Mouse (Mus musculus) hindbrain, embryonic 13.5 days (tissue): ENCODE measurements around the gene AU040320. TPM values are rescaled to one million over a fixed set of nuclear protein-coding genes. Genes with fewer than 3 reads are reported as not detected.

Experiments used
- ATAC-seq: fragments of 200-750 bp; cut with Nextera tagmentation; 2 replicates; pipeline ENCODE4 v1.8.0; 2017; ENCODE audit warnings: moderate TSS enrichment; ENCODE audit not compliant: low FRiP score
- H3K27ac ChIP-seq: fragments of 300-500 bp; sonication (generic); 2 replicates; pipeline ENCODE4 v1.5.1; 2015; ENCODE audit warnings: inconsistent platforms, mild to moderate bottlenecking, moderate library complexity
- H3K27me3 ChIP-seq: fragments of 300-500 bp; sonication (generic); 2 replicates; pipeline ENCODE4 v1.6.1; 2015; ENCODE audit warnings: mild to moderate bottlenecking, inconsistent platforms
- H3K36me3 ChIP-seq: fragments of 300-500 bp; sonication (generic); 2 replicates; pipeline ENCODE4 v1.6.1; 2015; ENCODE audit warnings: mild to moderate bottlenecking, inconsistent platforms
- H3K4me1 ChIP-seq: fragments of 300-500 bp; sonication (generic); replicated peaks from 2 replicates; pipeline ENCODE4 v1.6.1; 2015; ENCODE audit warnings: inconsistent platforms
- H3K4me2 ChIP-seq: fragments of 300-500 bp; sonication (generic); 2 replicates; pipeline ENCODE4 v1.6.1; 2015; ENCODE audit warnings: inconsistent platforms, mild to moderate bottlenecking, moderate library complexity
- H3K4me3 ChIP-seq: fragments of 300-500 bp; sonication (generic); 2 replicates; pipeline ENCODE4 v1.5.1; 2015; ENCODE audit warnings: mild to moderate bottlenecking, inconsistent platforms
- H3K9ac ChIP-seq: fragments of 300-500 bp; sonication (generic); 2 replicates; pipeline ENCODE4 v1.6.1; 2015; ENCODE audit warnings: mild to moderate bottlenecking, inconsistent platforms
- H3K9me3 ChIP-seq: fragments of 300-500 bp; sonication (generic); 2 replicates; pipeline ENCODE4 v1.6.1; 2016; ENCODE audit warnings: inconsistent platforms
- WGBS: fragments of 180-500 bp; shearing (Covaris S2); methylation state at CpG from one replicate; pipeline ENCODE4 v1.1.7; 2015; 5-methylcytosine and 5-hydroxymethylcytosine counted together
- polyA plus RNA-seq: library from polyadenylated mRNA; unstranded; fragments of >200 nt; fragmentation: Nextera tagmentation; extraction: Ambion mirVana; gene quantifications from 2 replicates; pipeline ENCODE4 v1.2.1, GENCODE M21; 2015

The AU040320 gene
- polyA plus RNA-seq, 1 experiment from 2014 or later, result 40.3 TPM

DNA sequence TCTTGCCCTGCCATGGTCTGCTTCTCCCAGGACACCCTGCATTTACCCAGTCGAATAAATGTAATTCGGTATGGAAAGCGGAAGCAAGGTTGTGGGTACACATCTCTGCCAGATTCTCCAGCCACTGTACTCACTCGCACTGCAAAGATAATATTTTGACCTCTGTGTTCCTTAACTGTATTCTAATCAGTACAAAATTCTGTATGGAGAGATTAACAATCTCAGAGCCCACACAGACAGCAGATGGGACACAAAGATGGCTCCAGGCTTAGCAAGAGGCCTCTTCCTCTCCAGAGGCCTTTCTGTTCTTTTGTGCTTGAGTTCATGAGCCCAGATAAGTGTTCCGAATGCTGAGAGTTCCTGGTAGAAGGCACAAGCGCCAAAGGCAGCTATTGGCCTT, 20.5 kb downstream of the AU040320 start:
- no peaks in the 10 kb centered on the region for H3K27me3 ChIP-seq
- H3K4me3 ChIP-seq, result no peak overlapping the region
- H3K9ac ChIP-seq, result no peak overlapping the region
- H3K27ac ChIP-seq, result no peak overlapping the region
- WGBS, result 93% methylated on average over 6 of the region's 6 CpGs
- no peaks in the 10 kb centered on the region for H3K9me3 ChIP-seq
- H3K4me1 ChIP-seq, result peaks cover 12% of the 10 kb centered on the region
- H3K4me2 ChIP-seq, result no peak overlapping the region
- peaks cover 14% of the 10 kb centered on the region; the same call in 1 of the 2 replicates for H3K36me3 ChIP-seq
- no peak for ATAC-seq

GRCm38 (mm10) chr4:126775182-126775581, 21.8 kb downstream of the AU040320 start:
- Histone ChIP-seq H3K27me3 (no peaks in the 10 kb centered on the region), H3K4me3 (no peak overlapping the region), H3K4me1 (peaks cover 24% of the 10 kb centered on the region), H3K9ac (no peak overlapping the region), H3K9me3 (no peaks in the 10 kb centered on the region), H3K4me2 (no peak overlapping the region), H3K36me3 (peaks cover 8% of the 10 kb centered on the region; the same call in 1 of the 2 replicates), H3K27ac (no peak overlapping the region)
- no peak for ATAC-seq
- 92% methylated on average over 1 of the region's 1 CpGs for WGBS

GRCm38 (mm10) chr4:126779148-126779581, 25.8 kb downstream of the AU040320 start:
- H3K9ac ChIP-seq, result peak overlapping the region; percentile 19
- 20% methylated on average over 8 of the region's 8 CpGs for WGBS
- ATAC-seq, result peak; percentile 61

DNA sequence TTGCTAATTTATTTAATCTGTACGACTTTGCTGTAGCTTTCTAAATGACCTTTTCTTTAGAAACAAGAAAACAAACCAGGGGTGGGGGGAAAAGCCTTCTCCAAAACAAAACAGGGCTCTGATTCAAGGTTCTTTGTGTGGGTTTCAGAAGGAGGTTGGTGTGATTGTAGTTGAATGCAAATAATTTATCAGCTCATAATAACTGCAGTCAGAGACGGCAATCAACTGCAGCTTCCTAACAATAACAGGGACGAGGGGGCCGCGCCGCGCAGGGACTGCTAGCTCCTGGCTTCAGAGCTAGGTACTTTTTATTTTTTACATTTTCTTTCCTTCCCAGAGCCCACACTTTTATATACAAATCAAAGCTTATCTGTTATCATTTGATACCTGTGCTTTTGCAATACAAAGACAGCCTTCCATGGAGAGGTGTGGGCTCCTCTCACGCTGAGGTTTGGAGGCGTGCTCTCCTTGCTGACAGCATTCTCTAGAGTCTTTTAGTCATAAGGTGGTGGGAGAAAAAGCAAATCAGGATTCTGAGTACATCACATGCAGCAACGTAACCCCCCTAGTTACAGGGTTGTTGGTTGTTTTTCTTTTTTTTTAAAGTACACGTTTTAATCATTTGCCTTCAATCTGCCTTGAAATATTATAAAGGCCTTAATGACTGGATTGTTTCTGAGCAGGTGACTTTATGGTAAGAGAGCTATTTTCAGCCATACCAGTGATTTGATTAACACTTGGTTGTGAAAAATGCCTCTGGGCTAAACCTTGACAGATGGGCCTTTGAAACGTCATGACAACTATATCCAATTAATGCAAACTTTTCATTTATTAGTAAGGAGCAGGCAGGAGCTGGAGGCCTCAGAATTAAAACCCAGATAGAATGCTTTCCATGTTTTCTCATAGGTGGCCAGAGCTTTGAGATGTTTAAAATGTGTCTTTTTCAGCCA, 26.8 kb downstream of the AU040320 start:
- peak overlapping the region; percentile 83 for H3K27ac ChIP-seq
- peaks cover 43% of the 10 kb centered on the region for H3K4me1 ChIP-seq
- H3K4me2 ChIP-seq, result peak overlapping the region; percentile 37
- H3K9me3 ChIP-seq, result no peaks in the 10 kb centered on the region
- 21% methylated on average over 12 of the region's 12 CpGs for WGBS
- no peaks in the 10 kb centered on the region for H3K36me3 ChIP-seq
- ATAC-seq, result no peak
- no peaks in the 10 kb centered on the region for H3K27me3 ChIP-seq
- peak overlapping the region; percentile 43 for H3K9ac ChIP-seq
- H3K4me3 ChIP-seq, result no peak overlapping the region

More at GRCm38 (mm10) chr4:126779148-126779581, 25.8 kb downstream of the AU040320 start:
- Histone ChIP-seq H3K4me3 (no peak overlapping the region), H3K4me2 (peak overlapping the region; percentile 37), H3K27me3 (no peaks in the 10 kb centered on the region), H3K36me3 (no peaks in the 10 kb centered on the region), H3K4me1 (peaks cover 43% of the 10 kb centered on the region), H3K9me3 (no peaks in the 10 kb centered on the region), H3K27ac (peak overlapping the region; percentile 83)

- H3K4me2 ChIP-seq, result no peak overlapping the region
- no peaks in the 10 kb centered on the region for H3K36me3 ChIP-seq
- H3K9me3 ChIP-seq, result no peaks in the 10 kb centered on the region
- H3K4me3 ChIP-seq, result no peak overlapping the region
- H3K4me1 ChIP-seq, result peaks cover 43% of the 10 kb centered on the region
- no peak overlapping the region for H3K27ac ChIP-seq
- ATAC-seq, result no peak
- 67% methylated on average over 3 of the region's 3 CpGs for WGBS
- no peaks in the 10 kb centered on the region for H3K27me3 ChIP-seq
- H3K9ac ChIP-seq, result no peak overlapping the region; the same call in 1 of the 2 replicates
Measured at GRCm38 (mm10) chr4:126781871-126782270, 28.5 kb downstream of the AU040320 start.

GRCm38 (mm10) chr4:126782512-126782911, 29.2 kb downstream of the AU040320 start:
- H3K4me3 ChIP-seq, result no peak overlapping the region
- WGBS, result 91% methylated on average over 8 of the region's 8 CpGs
- no peaks in the 10 kb centered on the region for H3K36me3 ChIP-seq
- no peak overlapping the region for H3K4me2 ChIP-seq
- ATAC-seq, result no peak
- peaks cover 37% of the 10 kb centered on the region for H3K4me1 ChIP-seq
- no peak overlapping the region for H3K9ac ChIP-seq
- H3K27me3 ChIP-seq, result no peaks in the 10 kb centered on the region
- no peaks in the 10 kb centered on the region for H3K9me3 ChIP-seq
- no peak overlapping the region for H3K27ac ChIP-seq

DNA sequence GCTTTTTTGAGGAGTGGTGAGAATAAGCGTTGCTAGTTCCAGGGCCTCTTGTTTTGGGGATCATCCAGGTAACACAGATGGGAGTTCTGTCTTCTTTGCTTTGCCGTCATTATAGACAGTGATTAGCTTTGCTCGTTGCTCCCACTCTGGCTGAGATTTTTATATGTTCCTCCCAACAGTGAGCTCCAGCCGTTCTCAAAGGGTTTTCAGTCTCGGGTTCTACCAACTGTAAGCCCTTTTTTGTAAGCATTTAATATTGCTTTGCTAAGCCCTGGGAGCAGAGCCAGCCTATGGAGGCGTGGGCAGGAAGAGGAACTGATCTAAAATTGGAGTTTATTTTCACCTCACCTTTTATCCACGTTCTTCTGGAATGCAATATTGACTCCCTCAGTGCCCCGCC, 29.7 kb downstream of the AU040320 start:
- peaks cover 35% of the 10 kb centered on the region for H3K4me1 ChIP-seq
- no peak overlapping the region for H3K4me2 ChIP-seq
- H3K27me3 ChIP-seq, result no peaks in the 10 kb centered on the region
- no peak overlapping the region for H3K4me3 ChIP-seq
- peaks cover 3% of the 10 kb centered on the region; the same call in 1 of the 2 replicates for H3K36me3 ChIP-seq
- H3K27ac ChIP-seq, result no peak overlapping the region
- WGBS, result 88% methylated on average over 8 of the region's 8 CpGs
- ATAC-seq, result no peak
- no peak overlapping the region for H3K9ac ChIP-seq
- no peaks in the 10 kb centered on the region for H3K9me3 ChIP-seq

GRCm38 (mm10) chr4:126792341-126793102, 39.2 kb downstream of the AU040320 start:
- Histone ChIP-seq H3K9ac (no peak overlapping the region), H3K27ac (no peak overlapping the region), H3K4me2 (no peak overlapping the region), H3K4me1 (no peaks in the 10 kb centered on the region), H3K9me3 (no peaks in the 10 kb centered on the region; the same call in 1 of the 2 replicates), H3K4me3 (no peak overlapping the region), H3K27me3 (no peaks in the 10 kb centered on the region), H3K36me3 (peaks cover 53% of the 10 kb centered on the region)
- ATAC-seq, result no peak
- 94% methylated on average over 7 of the region's 7 CpGs for WGBS

GRCm38 (mm10) chr4:126802174-126802573, 48.8 kb downstream of the AU040320 start:
- Histone ChIP-seq H3K4me2 (no peak overlapping the region), H3K4me1 (peaks cover 10% of the 10 kb centered on the region), H3K9me3 (no peaks in the 10 kb centered on the region), H3K36me3 (0 out of 2 replicates have a peak, but pooled peaks cover 3% of the 10 kb centered on the region), H3K27me3 (no peaks in the 10 kb centered on the region), H3K4me3 (no peak overlapping the region), H3K27ac (no peak overlapping the region), H3K9ac (no peak overlapping the region)
- WGBS, result 93% methylated on average over 8 of the region's 8 CpGs
- ATAC-seq, result no peak

DNA sequence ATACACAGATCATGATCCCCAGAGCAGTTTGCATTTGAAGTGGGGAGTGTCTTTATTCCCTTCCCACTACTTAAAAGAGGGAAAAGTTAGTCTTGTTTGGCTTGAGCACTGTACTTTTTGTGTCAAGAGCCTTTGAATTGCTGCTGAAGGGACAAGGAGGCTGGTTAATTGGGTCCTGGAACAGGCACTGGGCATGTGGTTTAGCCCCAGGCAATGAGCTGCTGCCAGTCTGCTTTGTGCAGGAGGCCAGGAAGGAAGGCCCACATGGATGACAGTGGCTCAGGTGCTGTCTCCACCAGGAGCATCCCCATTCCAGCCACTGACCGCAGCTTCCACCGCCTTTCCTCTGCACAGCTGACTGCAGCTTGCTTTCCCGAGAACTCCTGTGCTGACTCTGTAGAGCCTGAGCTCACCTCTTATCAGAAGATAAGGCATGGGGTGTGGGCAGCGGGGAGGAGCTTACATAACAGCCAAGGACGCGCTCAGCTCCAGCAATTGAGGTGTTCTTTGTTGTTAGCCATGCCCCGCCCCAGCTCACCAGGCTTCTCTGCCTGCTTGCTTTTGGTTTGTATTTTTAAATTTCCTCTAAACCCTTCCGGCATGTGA, 50.0 kb downstream of the AU040320 start:
- Histone ChIP-seq H3K4me1 (peaks cover 10% of the 10 kb centered on the region), H3K27ac (peak overlapping the region; percentile 46; the same call in 1 of the 2 replicates), H3K4me2 (no peak overlapping the region), H3K27me3 (no peaks in the 10 kb centered on the region), H3K9ac (no peak overlapping the region), H3K36me3 (0 out of 2 replicates have a peak, but pooled peaks cover 3% of the 10 kb centered on the region), H3K4me3 (no peak overlapping the region), H3K9me3 (no peaks in the 10 kb centered on the region)
- 34% methylated on average over 8 of the region's 8 CpGs for WGBS
- ATAC-seq, result no peak

- WGBS, result 63% methylated on average over 4 of the region's 4 CpGs
- Histone ChIP-seq H3K27me3 (no peaks in the 10 kb centered on the region), H3K4me2 (no peak overlapping the region), H3K36me3 (peaks cover 11% of the 10 kb centered on the region), H3K4me1 (peaks cover 10% of the 10 kb centered on the region), H3K27ac (no peak overlapping the region), H3K9ac (no peak overlapping the region), H3K9me3 (no peaks in the 10 kb centered on the region), H3K4me3 (no peak overlapping the region)
- ATAC-seq, result no peak
Measured at GRCm38 (mm10) chr4:126805741-126806140, 52.4 kb downstream of the AU040320 start.
